Mouse (Mus musculus): ENCODE data around the gene Gm11361. TPM values are rescaled to one million over a fixed set of nuclear protein-coding genes. Genes with fewer than 3 reads are reported as not detected.

Gene Gm11361
- total RNA-seq (2021) = 10 to 100 TPM; 70.7 to 78.0 TPM
- long read RNA-seq, experiment 1, partial matches to known transcripts = 0 of 2 reads
- long read RNA-seq, experiment 1, other reads (novel, unspliced or antisense) = 0 of 2 reads
- long read RNA-seq, experiment 2 = 0 reads

DNA sequence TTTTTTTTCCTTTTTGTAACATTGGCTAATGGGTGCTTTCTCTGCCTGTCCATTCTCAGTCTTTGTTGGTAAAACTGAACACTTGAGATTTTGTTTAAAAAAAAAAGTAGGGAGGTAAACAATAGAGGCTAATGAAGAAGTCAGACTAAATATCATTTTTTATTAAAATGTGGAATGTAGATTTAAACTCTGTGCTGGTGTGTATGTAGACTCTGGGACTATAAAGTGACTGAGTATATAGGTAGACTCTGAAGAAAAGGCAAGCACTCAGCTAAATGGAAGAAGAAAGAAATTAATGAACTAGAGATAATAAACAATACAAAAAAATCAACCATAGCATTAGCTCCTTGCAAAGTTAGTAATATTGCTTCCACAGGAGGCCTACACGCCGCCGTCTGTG is at the start of gene Gm11361:
Gm11361 (plus strand) TSS at position 301 of the 400 bp plus-strand sequence.
- intact Hi-C loops (cut with DNase I) = no loop called here
- no peak for DNase-seq

DNA sequence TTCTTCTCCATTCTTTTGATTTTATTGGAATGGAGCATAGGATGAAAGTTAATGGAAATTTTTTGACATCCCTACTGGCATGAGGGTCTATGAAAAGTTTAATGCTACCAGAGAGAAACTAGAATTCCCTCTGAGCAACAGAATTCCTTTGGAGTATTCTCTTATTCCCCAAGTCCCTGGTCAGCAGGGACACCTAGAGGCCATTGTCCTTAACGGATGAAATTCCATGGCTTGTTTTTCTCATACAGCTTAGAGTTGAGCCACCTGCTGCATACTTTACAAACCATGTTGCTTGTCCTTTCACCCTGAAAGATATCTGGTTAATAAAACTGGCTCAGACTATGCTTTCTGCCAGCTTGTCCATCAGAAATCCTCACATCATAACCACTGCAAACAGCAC is 7.1 kb downstream of the Gm11361 start:
- DNase-seq = peak in 1 of 2 experiments; percentile 5
- intact Hi-C loops (cut with DNase I) = no loop called here

DNA sequence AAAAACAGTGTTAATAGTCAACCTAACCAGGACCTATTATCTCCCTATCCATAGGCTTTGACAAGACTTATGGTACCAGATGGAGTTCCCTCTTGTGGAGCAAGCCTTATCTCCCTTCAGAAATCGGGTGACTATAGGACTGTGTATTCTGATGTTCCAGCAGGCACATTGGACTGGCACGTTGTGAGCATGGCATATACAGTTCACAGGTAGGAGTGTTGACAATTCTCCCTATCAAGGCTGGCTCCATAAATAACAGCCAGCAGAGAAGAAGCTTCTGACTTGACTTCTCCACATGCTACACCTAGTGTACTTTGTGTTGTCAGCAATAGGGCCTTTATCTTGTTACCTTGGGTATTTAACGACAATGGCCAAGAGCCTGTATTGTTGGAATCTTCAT is 30.0 kb downstream of the Gm11361 start:
- intact Hi-C loops (cut with DNase I) = no loop called here
- DNase-seq = no peak

DNA sequence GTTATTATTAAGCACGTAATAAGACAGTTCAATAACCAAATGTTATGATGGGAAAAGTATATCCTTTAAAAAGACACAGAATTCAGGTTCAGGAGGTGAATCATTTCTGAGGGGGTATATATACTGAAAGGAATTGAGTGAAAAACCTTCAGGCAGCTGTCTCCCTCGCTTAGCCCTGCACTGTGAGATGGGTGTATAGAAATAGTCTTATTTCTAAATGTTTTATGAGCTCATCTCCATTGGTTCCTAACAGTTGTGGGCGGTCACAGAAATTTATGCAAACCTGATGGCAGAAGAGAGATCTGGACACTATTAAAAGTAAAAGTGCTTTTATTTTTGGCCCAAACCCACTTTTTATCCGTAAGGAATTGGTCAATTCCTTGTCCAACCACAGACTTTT is 36.9 kb downstream of the Gm11361 start:
- intact Hi-C loops (cut with DNase I) = no loop called here
- no peak for DNase-seq

DNA sequence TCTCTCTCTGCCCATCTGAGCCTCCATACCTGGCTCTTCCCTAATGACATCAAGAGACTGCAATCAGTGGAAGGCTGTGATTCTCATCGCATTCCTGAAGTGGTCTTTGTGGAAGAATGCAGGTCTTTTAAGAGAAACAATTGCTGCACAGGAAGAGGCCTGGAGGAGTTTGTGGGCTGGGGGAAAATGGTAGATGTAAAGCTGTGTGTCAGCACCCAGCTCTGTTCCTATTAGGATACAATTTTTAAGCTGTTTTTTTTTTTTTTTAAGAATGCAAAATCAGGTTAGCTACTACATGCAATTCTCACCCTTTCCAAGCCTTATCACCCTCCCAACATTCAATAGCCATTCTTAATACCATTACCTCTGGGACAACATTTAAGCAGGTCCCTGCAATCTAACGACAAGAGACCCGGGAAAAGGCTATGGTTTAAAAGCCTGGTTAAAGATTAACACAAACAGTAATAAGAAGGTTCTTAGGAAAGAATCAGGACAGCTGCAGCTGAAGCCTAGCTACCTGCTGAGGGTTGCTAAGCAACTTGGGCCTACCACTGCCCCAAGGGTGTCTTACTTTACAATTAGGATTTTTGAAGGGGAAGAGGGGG is 37.5 kb downstream of the Gm11361 start:
- no peak for DNase-seq
- intact Hi-C loops (cut with DNase I) = no loop called here

DNA sequence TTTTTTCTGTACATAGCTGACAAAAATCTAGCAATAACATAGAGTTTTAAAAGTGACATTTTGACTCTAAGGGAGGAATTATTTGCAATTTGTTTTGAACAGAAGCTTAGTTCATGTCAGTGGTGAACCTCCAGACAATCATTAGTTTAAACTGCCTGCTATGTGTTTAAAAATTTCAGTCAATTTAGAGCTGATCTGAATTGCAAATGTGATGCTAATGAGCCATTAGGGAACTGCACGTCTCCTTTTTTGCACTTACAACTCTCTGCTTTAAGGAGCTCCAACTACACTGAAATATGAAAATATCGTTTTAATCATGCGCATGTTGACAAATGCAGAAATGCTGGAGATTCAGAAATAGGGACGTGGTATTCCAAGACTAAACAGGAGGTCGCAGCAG is 38.2 kb downstream of the Gm11361 start:
- no peak for DNase-seq
- intact Hi-C loops (cut with DNase I) = no loop called here

DNA sequence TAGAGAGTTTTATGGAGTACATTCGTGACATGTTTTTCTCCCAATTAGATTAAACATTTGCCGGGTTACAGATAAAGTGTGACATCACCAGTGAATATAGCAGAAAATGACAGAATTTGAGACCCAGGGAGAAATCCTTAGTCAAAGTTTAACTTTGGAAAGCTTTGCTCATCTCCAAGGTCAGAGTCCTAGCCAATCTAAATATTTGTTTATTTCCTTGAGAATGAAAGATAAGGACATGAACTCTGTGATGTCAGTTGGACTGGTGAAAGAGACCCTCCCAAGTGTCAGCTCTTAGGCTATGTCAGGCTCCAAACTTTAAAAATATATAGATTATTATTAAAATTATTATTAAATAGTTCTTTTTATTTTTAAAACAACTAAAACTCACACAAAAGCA is 39.8 kb downstream of the Gm11361 start:
- no peak for DNase-seq
- intact Hi-C loops (cut with DNase I) = no loop called here

DNA sequence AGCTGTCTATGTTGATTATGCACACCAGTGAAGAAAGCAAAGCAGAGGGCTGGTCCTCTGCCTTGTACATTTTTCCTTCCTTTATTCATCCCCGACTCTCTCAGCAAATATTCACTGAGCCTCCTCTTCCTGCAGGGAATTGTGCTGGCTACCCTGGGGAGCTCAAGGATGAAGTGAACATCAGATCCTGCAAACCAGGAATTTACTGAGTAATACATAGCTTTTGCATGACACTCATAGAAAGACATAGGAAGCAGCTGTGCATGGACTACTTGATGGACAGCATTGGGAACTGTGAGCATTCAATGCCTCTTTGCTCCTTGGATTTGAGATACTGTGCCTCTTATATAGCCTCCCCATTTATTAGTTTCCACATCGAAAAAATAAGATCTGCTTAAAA is 40.2 kb downstream of the Gm11361 start:
- intact Hi-C loops (cut with DNase I) = no loop called here
- DNase-seq = peak in 1 of 2 experiments; percentile 8

Other genes starting within 250 kb of the Gm11361 start
- gene Prl4a1, start 241.3 kb upstream of the Gm11361 start, total RNA-seq (2021) = not detected
- gene Prl5a1, start 115.0 kb upstream of the Gm11361 start, total RNA-seq (2021) = not detected